Mouse (Mus musculus): ENCODE measurements at regions not wholly inside any gene's neighbourhood (a gene's known extent, or its start where the extent isn't known, plus 50 kb on each side); places are given as distances from the start of the nearest gene placed in this dataset.
A peak's percentile ranks its signal among the peaks of the same experiment; 100 is the strongest.

DNA sequence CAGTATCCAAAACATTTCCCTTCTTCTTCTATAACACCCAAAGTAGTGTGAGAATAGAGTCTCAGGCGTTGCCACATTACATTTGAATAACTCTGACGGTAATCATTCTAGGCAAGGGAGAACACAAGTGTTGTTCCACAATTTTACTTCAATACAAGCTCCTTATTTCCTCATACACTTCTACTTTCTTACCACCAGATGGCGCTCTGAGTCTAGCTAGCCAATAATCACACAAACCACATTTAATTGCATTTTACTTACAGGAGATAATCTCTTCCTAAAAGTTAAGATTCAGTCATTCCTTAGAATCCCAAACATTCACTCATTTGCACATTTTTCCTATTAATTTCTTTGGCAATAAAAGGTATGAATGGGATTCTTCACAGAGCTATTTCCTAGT, 90.1 kb upstream of the Robo1 start:
- H3K27ac ChIP-seq (ENCODE audit: low read depth, low read length) = no peak overlapping the region
- no peak overlapping the region; the same call in 1 of the 2 replicates for H3K4me2 ChIP-seq (ENCODE audit: low read depth, low read length, poor library complexity, severe bottlenecking)
- H3K4me3 ChIP-seq (ENCODE audit: low read depth, low read length) = no peak overlapping the region
- no peak overlapping the region for H3K9ac ChIP-seq (replicated peaks; ENCODE audit: low read length, poor library complexity, severe bottlenecking)
- no peaks in the 10 kb centered on the region for H3K36me3 ChIP-seq (ENCODE audit: insufficient read depth, low read length)
- H3K4me1 ChIP-seq (ENCODE audit: insufficient read depth, low read length) = no peaks in the 10 kb centered on the region
- H3K9me3 ChIP-seq (ENCODE audit: low read length) = no peaks in the 10 kb centered on the region
- H3K27me3 ChIP-seq (ENCODE audit: insufficient read depth, low read length) = no peaks in the 10 kb centered on the region
- 3% methylated on average over 3 of the region's 3 CpGs for WGBS
- DNase-seq (ENCODE audit: low spot score) = peak; percentile 63
- ATAC-seq (ENCODE audit: low FRiP score) = no peak
- TF ChIP-seq CTCF (IDR thresholded peaks at IDR 0.05) = peak; percentile 98

DNA sequence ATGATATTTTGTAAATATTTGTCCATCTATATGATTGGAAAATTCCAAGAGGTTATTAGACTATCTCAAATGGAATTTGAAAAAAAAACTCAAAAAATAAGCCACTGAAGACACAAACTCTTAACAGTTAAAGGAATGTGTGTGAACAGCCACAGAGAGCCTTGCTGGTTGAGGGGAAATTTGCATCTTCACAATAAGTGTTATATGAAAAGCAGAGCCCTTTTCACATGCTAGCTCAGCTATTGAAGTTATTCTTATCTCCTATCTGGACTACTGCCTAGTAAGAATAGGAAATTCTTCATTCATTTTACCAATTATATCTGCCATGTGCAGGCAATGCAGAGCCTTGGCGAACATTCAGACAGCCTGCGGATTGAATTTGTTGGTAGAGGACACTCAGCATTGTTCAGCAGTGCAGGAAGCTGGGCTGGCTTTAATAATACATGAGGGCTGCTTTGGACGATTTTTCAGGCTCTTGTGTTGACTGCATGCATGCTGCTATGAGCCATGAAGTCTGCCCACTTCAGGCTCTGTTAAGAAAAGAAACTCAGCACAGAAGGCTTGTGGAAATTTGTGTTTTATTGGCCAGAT, 86.1 kb upstream of the Robo1 start:
- 4% methylated on average over 3 of the region's 3 CpGs for WGBS
- Histone ChIP-seq H3K27ac (ENCODE audit: low read depth, low read length) (peak overlapping the region; percentile 67), H3K4me1 (ENCODE audit: insufficient read depth, low read length) (no peaks in the 10 kb centered on the region), H3K27me3 (ENCODE audit: insufficient read depth, low read length) (no peaks in the 10 kb centered on the region), H3K4me3 (ENCODE audit: low read depth, low read length) (no peak overlapping the region), H3K9ac (replicated peaks; ENCODE audit: low read length, poor library complexity, severe bottlenecking) (no peak overlapping the region), H3K9me3 (ENCODE audit: low read length) (no peaks in the 10 kb centered on the region), H3K36me3 (ENCODE audit: insufficient read depth, low read length) (no peaks in the 10 kb centered on the region), H3K4me2 (ENCODE audit: low read depth, low read length, poor library complexity, severe bottlenecking) (0 out of 2 replicates have a peak overlapping the region, but pooled peaks have one; percentile 1)
- TF ChIP-seq CTCF (IDR thresholded peaks at IDR 0.05) = no peak
- DNase-seq (ENCODE audit: low spot score) (peak; percentile 76), ATAC-seq (ENCODE audit: low FRiP score) (0 out of 2 replicates have a peak, but pooled peaks have one; percentile 47)

DNA sequence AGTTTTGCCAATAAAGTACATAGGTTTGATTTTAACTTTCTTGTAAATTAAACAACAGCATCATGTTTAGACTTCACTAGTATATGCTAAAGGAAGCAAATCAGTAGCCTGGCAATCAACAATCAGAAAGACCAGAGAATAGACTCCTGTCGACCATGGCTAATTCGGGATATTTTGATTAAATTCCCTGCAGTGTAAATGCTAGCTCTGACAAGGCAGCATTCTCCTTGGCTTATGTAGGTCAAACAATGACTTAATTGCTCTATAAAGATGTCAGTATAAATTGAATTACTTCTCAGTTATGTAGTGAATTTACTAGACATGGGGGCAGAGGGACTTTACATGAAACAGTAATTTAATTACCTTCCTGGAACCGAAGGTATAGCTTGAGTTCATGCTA, 84.2 kb upstream of the Robo1 start:
- no peak overlapping the region for H3K9ac ChIP-seq (replicated peaks; ENCODE audit: low read length, poor library complexity, severe bottlenecking)
- no peak overlapping the region for H3K4me3 ChIP-seq (ENCODE audit: low read depth, low read length)
- no peaks in the 10 kb centered on the region for H3K36me3 ChIP-seq (ENCODE audit: insufficient read depth, low read length)
- no peaks in the 10 kb centered on the region for H3K4me1 ChIP-seq (ENCODE audit: insufficient read depth, low read length)
- no peaks in the 10 kb centered on the region for H3K9me3 ChIP-seq (ENCODE audit: low read length)
- no peak for ATAC-seq (ENCODE audit: low FRiP score)
- no peaks in the 10 kb centered on the region for H3K27me3 ChIP-seq (ENCODE audit: insufficient read depth, low read length)
- no peak for TF ChIP-seq CTCF (IDR thresholded peaks at IDR 0.05)
- WGBS = 28% methylated on average over 3 of the region's 3 CpGs
- no peak overlapping the region for H3K4me2 ChIP-seq (ENCODE audit: low read depth, low read length, poor library complexity, severe bottlenecking)
- DNase-seq (ENCODE audit: low spot score) = no peak
- no peak overlapping the region for H3K27ac ChIP-seq (ENCODE audit: low read depth, low read length)

DNA sequence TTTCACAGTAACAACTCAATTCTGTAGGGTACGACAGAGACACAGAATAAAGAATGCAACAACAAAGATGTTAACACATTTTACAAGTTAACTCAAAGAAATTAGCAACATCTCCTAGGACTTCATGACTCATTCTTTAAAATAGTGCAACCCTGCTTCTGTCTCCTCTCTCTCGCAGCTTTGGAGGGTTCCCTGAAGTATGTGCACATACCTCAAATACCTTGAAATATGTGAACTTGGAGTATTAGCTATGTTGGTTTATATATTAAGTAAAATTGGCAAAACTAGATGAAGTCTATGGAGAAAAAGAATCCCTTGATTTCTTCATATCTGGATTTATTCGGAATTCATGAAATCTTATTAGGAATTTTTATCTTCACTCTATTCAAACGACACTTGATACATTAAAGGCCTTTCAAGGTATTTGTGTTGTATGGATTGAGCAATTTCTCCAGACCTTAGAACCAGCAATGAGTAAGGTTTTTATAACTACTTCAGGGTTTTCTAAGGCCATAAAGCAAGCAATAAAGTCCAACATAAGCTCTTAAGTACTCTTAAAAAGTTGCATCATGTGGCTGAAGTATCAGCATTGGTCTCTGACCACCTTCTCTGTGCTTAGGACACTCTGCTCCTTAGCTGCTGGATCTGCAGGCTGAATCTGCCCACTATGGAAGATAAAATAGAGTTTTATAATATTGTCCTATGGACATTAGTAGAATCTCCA, 82.8 kb upstream of the Robo1 start:
- Histone ChIP-seq H3K4me1 (ENCODE audit: insufficient read depth, low read length) (no peaks in the 10 kb centered on the region), H3K36me3 (ENCODE audit: insufficient read depth, low read length) (no peaks in the 10 kb centered on the region), H3K27me3 (ENCODE audit: insufficient read depth, low read length) (no peaks in the 10 kb centered on the region), H3K27ac (ENCODE audit: low read depth, low read length) (no peak overlapping the region), H3K4me2 (ENCODE audit: low read depth, low read length, poor library complexity, severe bottlenecking) (no peak overlapping the region), H3K4me3 (ENCODE audit: low read depth, low read length) (no peak overlapping the region), H3K9ac (replicated peaks; ENCODE audit: low read length, poor library complexity, severe bottlenecking) (no peak overlapping the region), H3K9me3 (ENCODE audit: low read length) (no peaks in the 10 kb centered on the region)
- ATAC-seq (ENCODE audit: low FRiP score) (no peak), DNase-seq (ENCODE audit: low spot score) (no peak)
- no peak for TF ChIP-seq CTCF (IDR thresholded peaks at IDR 0.05)
- 91% methylated on average over 4 of the region's 4 CpGs for WGBS

DNA sequence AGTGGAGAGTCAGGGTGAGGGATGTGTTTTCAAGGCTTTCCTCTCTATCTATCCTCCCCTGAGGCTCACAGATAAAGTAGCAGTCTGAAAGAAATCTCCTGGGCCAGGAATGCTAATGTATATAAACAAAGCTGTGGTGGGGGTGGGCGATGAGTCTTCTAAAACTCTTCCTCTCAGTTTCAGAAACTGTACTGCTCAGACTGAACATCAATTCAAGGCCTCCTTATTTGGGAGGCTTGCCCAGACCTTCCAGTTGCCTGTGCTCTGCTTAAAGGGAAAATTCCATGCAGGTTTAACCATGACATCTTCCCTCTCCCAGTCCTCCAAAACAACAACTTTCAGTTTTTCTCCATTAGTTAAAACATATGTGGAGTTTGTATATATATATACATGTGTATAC, 73.7 kb upstream of the Robo1 start:
- Histone ChIP-seq H3K27ac (ENCODE audit: low read depth, low read length) (no peak overlapping the region), H3K4me1 (ENCODE audit: insufficient read depth, low read length) (no peaks in the 10 kb centered on the region), H3K4me2 (ENCODE audit: low read depth, low read length, poor library complexity, severe bottlenecking) (no peak overlapping the region), H3K27me3 (ENCODE audit: insufficient read depth, low read length) (no peaks in the 10 kb centered on the region), H3K4me3 (ENCODE audit: low read depth, low read length) (no peak overlapping the region), H3K9me3 (ENCODE audit: low read length) (no peaks in the 10 kb centered on the region), H3K9ac (replicated peaks; ENCODE audit: low read length, poor library complexity, severe bottlenecking) (no peak overlapping the region), H3K36me3 (ENCODE audit: insufficient read depth, low read length) (no peaks in the 10 kb centered on the region)
- peak; percentile 3 for DNase-seq (ENCODE audit: low spot score)
- TF ChIP-seq CTCF (IDR thresholded peaks at IDR 0.05) = no peak
- ATAC-seq (ENCODE audit: low FRiP score) = no peak
- WGBS = 45% methylated on average over 1 of the region's 1 CpGs

DNA sequence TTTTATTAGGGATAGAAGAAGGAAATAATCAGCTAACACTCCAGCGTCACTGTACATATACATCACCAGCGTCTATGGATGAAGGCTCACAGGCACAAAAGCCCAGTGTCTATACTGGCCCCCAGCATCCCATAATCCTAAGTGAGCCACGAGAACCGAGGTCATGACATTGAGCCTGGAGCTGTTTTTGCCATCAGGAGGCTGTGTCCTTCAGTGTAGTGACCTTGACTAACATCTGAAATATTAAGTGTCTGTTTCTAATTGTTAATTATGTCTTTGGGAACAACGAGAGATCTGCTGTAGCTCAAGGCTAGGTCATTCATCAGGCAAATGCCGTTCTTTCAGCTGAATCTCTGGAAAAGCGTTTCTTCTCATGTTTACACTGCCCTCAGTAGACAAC, 68.5 kb upstream of the Robo1 start:
- WGBS = 81% methylated on average over 7 of the region's 7 CpGs
- TF ChIP-seq CTCF (IDR thresholded peaks at IDR 0.05) = no peak
- ATAC-seq (ENCODE audit: low FRiP score) = no peak
- no peak overlapping the region for H3K4me3 ChIP-seq (ENCODE audit: low read depth, low read length)
- DNase-seq (ENCODE audit: low spot score) = no peak
- H3K4me1 ChIP-seq (ENCODE audit: insufficient read depth, low read length) = no peaks in the 10 kb centered on the region
- H3K36me3 ChIP-seq (ENCODE audit: insufficient read depth, low read length) = no peaks in the 10 kb centered on the region
- H3K27ac ChIP-seq (ENCODE audit: low read depth, low read length) = no peak overlapping the region
- no peak overlapping the region for H3K9ac ChIP-seq (replicated peaks; ENCODE audit: low read length, poor library complexity, severe bottlenecking)
- H3K4me2 ChIP-seq (ENCODE audit: low read depth, low read length, poor library complexity, severe bottlenecking) = no peak overlapping the region
- no peaks in the 10 kb centered on the region for H3K27me3 ChIP-seq (ENCODE audit: insufficient read depth, low read length)
- H3K9me3 ChIP-seq (ENCODE audit: low read length) = no peaks in the 10 kb centered on the region

Measured in midbrain, postnatal 0 days (tissue).